Comparison of ENCODE assay signal across 8 mouse cellular contexts in the genomic region with DNA sequence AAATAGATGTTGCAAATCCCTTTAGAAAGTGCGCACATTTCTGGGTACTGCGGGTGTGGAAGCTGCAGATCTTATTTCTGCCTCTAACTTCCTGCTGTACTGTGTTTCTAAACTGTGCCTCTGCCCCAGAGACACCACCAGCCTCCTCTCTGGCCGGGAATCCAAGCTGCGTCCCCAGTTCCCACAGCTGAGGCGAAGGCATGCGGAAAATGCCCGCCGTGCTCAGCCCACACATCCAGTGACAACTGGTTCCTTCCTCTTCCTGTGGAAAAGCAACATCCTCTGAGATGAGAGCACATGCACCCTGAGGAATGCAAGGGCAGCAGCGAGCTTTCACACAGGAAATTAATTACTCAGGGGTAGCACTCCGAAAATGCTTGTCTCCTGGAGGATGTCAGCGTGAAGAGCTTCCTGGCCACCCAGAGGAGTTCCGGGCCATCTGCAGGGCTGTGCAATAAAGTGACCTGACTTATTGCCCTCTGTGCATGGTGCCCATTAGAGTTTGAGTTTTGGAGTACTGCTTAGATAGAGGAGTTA. TPM values are rescaled to one million over a fixed set of nuclear protein-coding genes. Genes with fewer than 3 reads are reported as not detected.
DNase-seq lines count a peak whose midpoint lies in the region; ATAC-seq and TF ChIP-seq lines count a peak whose summit lies in the region.

No protein-coding gene starts in this region.

- WGBS in forebrain, embryonic 12.5 days = 39% methylated on average over 12 of the region's 12 CpGs
- WGBS in heart, postnatal 0 days = 9% methylated on average over 12 of the region's 12 CpGs
- WGBS in kidney, postnatal 0 days = 5% methylated on average over 12 of the region's 12 CpGs

- no peak overlapping the region for H3K9ac ChIP-seq in forebrain, embryonic 12.5 days
- H3K9ac ChIP-seq in heart, postnatal 0 days (replicated peaks; ENCODE audit: low read depth, low read length) = no peak overlapping the region
- no peak overlapping the region for H3K9ac ChIP-seq in kidney, postnatal 0 days (ENCODE audit: low read depth, low read length)

- DNase-seq in urinary bladder, postnatal 14 days (ENCODE audit: low spot score) = peak; percentile 39
- DNase-seq in urinary bladder, postnatal 25 days (ENCODE audit: low spot score) = no peak
- DNase-seq in heart, postnatal 0 days (ENCODE audit: low spot score) = peak; percentile 75
- peak; percentile 92 for DNase-seq in kidney, postnatal 0 days (ENCODE audit: low spot score)
- DNase-seq in lung, postnatal 14 days = peak; percentile 72
- peak; percentile 62 for DNase-seq in retina, postnatal 1 day

- TF ChIP-seq CTCF in heart, postnatal 0 days (IDR thresholded peaks at IDR 0.05; ENCODE audit: low read depth) = no peak
- 0 out of 2 replicates have a peak, but pooled peaks have one; percentile 3 for TF ChIP-seq CTCF in kidney, postnatal 0 days (IDR thresholded peaks at IDR 0.05; ENCODE audit: low read depth)

- TF ChIP-seq EP300 in heart, postnatal 0 days (IDR thresholded peaks at IDR 0.05; ENCODE audit: low read depth) = peak; percentile 44; the same call in 1 of the 2 replicates

- no peaks in the 10 kb centered on the region for H3K36me3 ChIP-seq in forebrain, embryonic 12.5 days (replicated peaks)
- no peaks in the 10 kb centered on the region for H3K36me3 ChIP-seq in heart, postnatal 0 days (replicated peaks; ENCODE audit: control insufficient read depth, insufficient read depth, low read length)
- no peaks in the 10 kb centered on the region for H3K36me3 ChIP-seq in kidney, postnatal 0 days (ENCODE audit: insufficient read depth, low read length)

- H3K9me3 ChIP-seq in forebrain, embryonic 12.5 days = no peaks in the 10 kb centered on the region
- no peaks in the 10 kb centered on the region for H3K9me3 ChIP-seq in heart, postnatal 0 days (replicated peaks; ENCODE audit: control insufficient read depth, low read length)
- H3K9me3 ChIP-seq in kidney, postnatal 0 days (replicated peaks; ENCODE audit: low read length) = no peaks in the 10 kb centered on the region

- no peaks in the 10 kb centered on the region for H3K27me3 ChIP-seq in forebrain, embryonic 12.5 days
- no peaks in the 10 kb centered on the region for H3K27me3 ChIP-seq in heart, postnatal 0 days (ENCODE audit: control insufficient read depth, insufficient read depth, low read length)
- H3K27me3 ChIP-seq in kidney, postnatal 0 days (ENCODE audit: insufficient read depth, low read length) = no peaks in the 10 kb centered on the region

- no peak overlapping the region for H3K4me3 ChIP-seq in forebrain, embryonic 12.5 days (replicated peaks)
- no peak overlapping the region for H3K4me3 ChIP-seq in heart, postnatal 0 days (ENCODE audit: low read depth, low read length)
- no peak overlapping the region for H3K4me3 ChIP-seq in kidney, postnatal 0 days (replicated peaks; ENCODE audit: low read depth, low read length)

- H3K4me2 ChIP-seq in forebrain, embryonic 12.5 days = no peak overlapping the region
- H3K4me2 ChIP-seq in heart, postnatal 0 days (ENCODE audit: low read depth, low read length) = peak overlapping the region; percentile 30; the same call in 1 of the 2 replicates
- H3K4me2 ChIP-seq in kidney, postnatal 0 days (ENCODE audit: low read length) = peak overlapping the region; percentile 33

- peak overlapping the region; percentile 9; the same call in 1 of the 2 replicates for H3K27ac ChIP-seq in forebrain, embryonic 12.5 days
- peak overlapping the region; percentile 70 for H3K27ac ChIP-seq in heart, postnatal 0 days (ENCODE audit: low read depth)
- H3K27ac ChIP-seq in kidney, postnatal 0 days = peak overlapping the region; percentile 87

- H3K4me1 ChIP-seq in forebrain, embryonic 12.5 days = peaks cover 7% of the 10 kb centered on the region; the same call in 1 of the 2 replicates
- peaks cover 13% of the 10 kb centered on the region; the same call in 1 of the 2 replicates for H3K4me1 ChIP-seq in heart, postnatal 0 days (ENCODE audit: control insufficient read depth, insufficient read depth)
- peaks cover 13% of the 10 kb centered on the region for H3K4me1 ChIP-seq in kidney, postnatal 0 days (replicated peaks; ENCODE audit: insufficient read depth, low read length)

- ATAC-seq in forebrain, embryonic 12.5 days (ENCODE audit: low FRiP score) = peak; percentile 41; the same call in 1 of the 2 replicates
- peak; percentile 70 for ATAC-seq in heart, postnatal 0 days (ENCODE audit: insufficient read depth, low read depth)
- ATAC-seq in kidney, postnatal 0 days (replicated peaks; ENCODE audit: low FRiP score, low read depth) = peak; percentile 83
- ATAC-seq in megakaryocyte-erythroid progenitor cell, adult 5-6 weeks (replicated peaks; ENCODE audit: low FRiP score, low TSS enrichment, poor library complexity, severe bottlenecking) = no peak

RNA-seq across cellular contexts. Expression of gene Phxr2, which starts 45.9 kb away (rescaled TPM):
- polyA plus RNA-seq in forebrain, embryonic 12.5 days (2016; fragmentation: Nextera tagmentation; extraction: Ambion mirVana) = not detected in 2 replicates
- not detected in 2 replicates for total RNA-seq in heart, postnatal 0 days (2014; rRNA removed; ENCODE audit: low replicate concordance)
- not detected in 2 replicates for polyA plus RNA-seq in heart, postnatal 0 days (2015; fragmentation: Nextera tagmentation; extraction: Ambion mirVana)
- not detected in 2 replicates for polyA plus RNA-seq in kidney, postnatal 0 days (2015; fragmentation: Nextera tagmentation; extraction: Ambion mirVana)
- total RNA-seq in megakaryocyte-erythroid progenitor cell, adult 5-6 weeks (2014; fragmentation: Nextera tagmentation) = 0.28 TPM in 1 of 2 replicates, not detected in the other
- not detected in 2 replicates for total RNA-seq in megakaryocyte-erythroid progenitor cell, adult 5-6 weeks (2017)

Comparison
In these comparisons a context has a peak if more than half of its experiments do, and no peak if none do; other contexts are left out.
1. H3K27ac ChIP-seq: peak in every context shown above with its lines; median percentile 87 in kidney, postnatal 0 days; 70 in heart, postnatal 0 days; 9 in forebrain, embryonic 12.5 days.